Mouse (Mus musculus): ENCODE results near the gene Ccnd3. TPM values are rescaled to one million over a fixed set of nuclear protein-coding genes. Genes with fewer than 3 reads are reported as not detected.
"Not testable (repeated sequence)": the region's sequence is repeated elsewhere in the genome, so short reads cannot be mapped to it uniquely, and the experiment has no call there.

The Ccnd3 gene
- total RNA-seq, 2 experiments from 2014 or later, result 93.8 to 126 TPM

GRCm38 (mm10) chr17:47602289-47602688 lies 97.4 kb downstream of the Ccnd3 start:
- intact Hi-C loops (cut with DNase I), result loop anchor here (10.0 kb wide), 1 partner anchor 197 kb away; the partner anchor contains the start of gene Guca1a
- no peak for DNase-seq

DNA sequence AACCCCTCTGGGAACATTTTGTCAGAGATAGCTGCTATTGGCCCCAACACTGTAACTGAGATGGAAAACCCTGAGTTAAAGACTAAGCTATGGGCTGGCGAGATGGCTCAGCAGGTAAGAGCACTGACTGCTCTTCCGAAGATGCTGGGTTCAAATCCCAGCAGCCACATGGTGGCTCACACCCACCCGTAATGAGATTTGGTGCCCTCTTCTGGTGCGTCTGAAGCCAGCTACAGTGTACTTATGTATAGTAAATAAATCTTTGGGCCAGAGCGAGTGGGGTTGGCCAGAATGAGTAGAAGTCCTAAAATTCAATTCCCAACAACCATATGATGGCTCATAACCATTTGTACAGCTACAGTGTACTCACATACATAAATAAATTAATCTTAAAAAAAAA lies 101.4 kb downstream of the Ccnd3 start:
- intact Hi-C loops (cut with DNase I), result loop anchor here (10.0 kb wide), 1 partner anchor 201 kb away; the partner anchor contains the start of gene Guca1a
- DNase-seq, result peak in 1 of 2 experiments; percentile 36

- intact Hi-C loops (cut with DNase I), result loop anchor here (2.0 to 10.0 kb wide), 2 partner anchors 14 to 204 kb away; partner anchors contain the start of gene Guca1a
- DNase-seq, result no peak
Observed at GRCm38 (mm10) chr17:47609182-47609581, 104.3 kb downstream of the Ccnd3 start.

DNA sequence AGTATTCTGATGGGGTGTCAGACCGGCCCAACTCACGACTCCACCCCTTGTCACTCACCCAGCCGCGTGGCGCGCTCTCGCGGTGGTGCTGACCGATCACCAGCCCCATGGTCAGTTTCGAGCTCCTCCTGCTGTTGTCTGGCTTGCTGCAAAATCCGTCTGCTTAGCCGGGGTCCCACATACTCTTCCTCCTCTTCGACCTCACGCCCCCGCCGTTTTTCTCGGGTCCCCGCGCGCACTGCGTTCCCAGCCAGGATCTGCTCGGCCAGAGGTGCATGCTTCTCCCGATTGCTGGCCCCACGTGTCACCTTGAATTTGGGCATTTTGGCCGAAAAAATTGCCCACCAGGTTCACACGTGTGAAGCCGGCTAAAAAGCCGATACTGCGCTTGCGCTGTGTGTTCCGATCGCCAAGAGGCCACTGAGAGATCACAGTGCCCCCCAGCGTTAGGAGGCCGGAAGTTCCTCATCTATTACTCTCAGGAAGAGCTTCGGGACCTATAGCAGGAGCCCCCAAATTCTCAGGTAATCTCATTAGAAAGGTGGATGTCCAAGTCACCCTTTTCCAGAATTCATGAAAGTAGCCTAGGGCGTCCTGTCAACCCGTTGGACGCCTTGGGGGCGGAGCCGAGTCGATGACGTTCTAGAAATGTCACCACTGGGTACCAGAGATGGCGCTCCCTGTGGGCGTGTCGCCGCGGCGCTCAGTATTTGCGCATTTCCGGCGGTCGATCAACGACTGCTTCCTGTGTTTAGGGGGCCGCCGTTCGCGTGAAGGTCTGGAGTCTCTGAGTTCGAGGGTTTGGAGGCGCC lies 106.2 kb downstream of the Ccnd3 start, which contains the start of the genes Bysl, Med20 and Gm20517:
Gene Bysl, minus strand, starts transcription at position 644 of the 812 bp plus-strand sequence.
Gene Med20, plus strand, starts transcription at position 734 of the 812 bp plus-strand sequence.
Gene Gm20517, plus strand, starts transcription at position 741 of the 812 bp plus-strand sequence.
- DNase-seq, result peak; percentile 95 to 99
- intact Hi-C loops (cut with DNase I), result no loop called here

DNA sequence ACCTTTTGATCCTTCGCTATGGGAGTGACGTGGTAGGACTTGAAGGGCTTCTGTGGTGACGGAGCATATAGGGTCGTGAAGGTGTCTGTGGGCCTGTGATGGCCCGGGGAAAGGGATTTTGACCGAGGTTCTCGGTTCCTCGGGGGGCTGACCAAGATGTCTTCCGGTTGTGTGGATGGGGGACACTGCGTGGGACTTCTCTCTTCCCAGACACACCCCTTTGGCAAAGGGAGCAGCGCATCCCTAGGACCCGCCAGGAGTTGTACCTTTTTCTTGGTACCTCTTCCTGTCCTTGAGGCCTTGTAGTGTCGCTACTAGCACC lies 106.8 kb downstream of the Ccnd3 start:
- no peak for DNase-seq
- intact Hi-C loops (cut with DNase I), result no loop called here

DNA sequence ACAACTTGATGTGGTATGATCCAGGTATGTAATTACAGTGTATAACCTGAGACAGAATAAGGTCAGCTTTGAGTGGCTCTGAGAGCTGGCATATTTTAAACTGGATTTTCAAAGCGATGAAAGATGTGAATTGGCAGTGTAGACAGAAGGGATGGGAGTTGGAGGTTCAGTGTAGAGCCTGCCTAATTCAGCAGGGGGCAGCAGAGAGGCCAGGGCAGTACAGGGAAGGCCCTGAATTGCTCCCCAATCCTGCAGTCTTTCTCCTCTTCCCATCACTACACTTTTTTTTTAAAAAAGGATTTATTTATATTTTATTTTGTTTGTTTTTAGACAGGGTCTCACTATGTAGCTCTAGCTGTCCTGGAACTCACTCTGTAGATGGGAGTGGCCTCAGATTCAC lies 109.2 kb downstream of the Ccnd3 start:
- DNase-seq, result peak; percentile 35 to 53
- intact Hi-C loops (cut with DNase I), result loop anchor here (1.0 kb wide), 1 partner anchor 60 kb away; no protein-coding TSS in a partner anchor

DNA sequence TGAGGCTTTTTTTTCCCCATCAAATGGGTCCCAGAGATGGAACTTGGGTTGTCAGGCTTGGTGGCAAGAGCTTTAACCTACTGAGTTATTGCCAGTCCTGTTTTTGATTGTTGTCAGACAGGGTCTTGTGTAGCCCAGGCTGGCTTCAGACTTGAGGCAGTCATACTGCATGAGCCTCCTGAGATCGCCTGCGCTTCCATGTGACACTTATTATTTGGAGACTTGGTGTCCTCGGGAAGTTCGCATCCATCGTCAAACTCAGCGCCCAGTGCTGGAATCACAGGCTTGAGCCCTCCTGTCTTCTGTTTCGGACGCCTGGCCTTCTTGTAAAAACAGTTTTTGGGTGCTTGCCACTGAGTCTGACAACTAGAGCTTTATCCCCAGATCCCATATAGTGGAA lies 111.3 kb downstream of the Ccnd3 start:
- no peak for DNase-seq
- intact Hi-C loops (cut with DNase I), result no loop called here

DNA sequence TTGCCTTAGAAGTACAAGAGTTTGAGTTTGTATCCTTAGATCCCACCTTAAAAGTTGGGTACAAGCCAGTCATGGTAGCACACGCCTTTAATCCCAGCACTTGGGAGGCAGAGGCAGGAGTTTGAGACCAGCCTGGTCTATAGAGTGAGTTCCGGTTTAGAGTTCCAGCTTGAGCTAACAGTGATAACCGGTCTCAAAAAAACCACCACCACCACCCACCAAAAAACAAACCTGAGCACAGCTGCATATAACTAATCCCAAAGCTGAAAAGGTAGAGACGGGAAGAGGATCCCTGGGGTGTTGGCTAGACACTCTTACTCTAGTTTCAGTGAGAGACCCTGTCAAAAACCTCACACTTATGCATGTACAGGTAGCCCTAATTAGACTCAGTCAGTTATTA lies 111.8 kb downstream of the Ccnd3 start:
- intact Hi-C loops (cut with DNase I), result no loop called here
- DNase-seq, result no peak

DNA sequence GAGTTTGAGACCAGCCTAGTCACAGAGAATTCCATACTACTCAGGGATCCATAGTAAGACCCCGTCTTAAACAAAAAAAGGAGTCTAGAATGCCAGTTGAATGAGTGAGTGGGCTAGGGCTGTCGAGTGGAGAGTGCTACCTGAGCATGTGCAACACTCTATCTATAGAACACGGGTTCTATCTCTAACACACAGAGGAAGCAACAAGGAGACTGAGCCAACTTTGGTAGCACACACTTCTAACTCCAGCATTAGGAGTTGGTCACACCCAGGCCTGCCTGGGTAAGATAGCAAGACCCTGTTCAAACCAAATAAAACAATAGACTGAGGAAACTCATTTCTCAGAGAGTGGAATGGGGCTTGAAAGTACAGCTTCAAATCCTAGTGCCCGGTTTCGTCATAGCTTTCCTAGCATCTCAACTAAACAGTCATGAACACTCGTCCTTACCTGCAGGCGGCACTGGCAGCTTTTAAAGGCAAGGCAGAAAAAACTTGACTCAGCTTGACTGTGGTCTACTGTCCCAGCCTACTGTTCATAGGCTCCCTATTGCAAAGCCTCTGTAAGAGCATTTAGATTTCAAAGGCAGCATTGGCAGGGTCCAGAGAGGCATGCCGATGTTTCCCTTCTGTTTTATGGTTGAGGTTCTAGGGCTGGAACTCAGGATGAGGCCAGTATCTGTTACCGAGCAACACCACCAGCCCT lies 112.9 kb downstream of the Ccnd3 start:
- intact Hi-C loops (cut with DNase I), result no loop called here
- no peak for DNase-seq

DNA sequence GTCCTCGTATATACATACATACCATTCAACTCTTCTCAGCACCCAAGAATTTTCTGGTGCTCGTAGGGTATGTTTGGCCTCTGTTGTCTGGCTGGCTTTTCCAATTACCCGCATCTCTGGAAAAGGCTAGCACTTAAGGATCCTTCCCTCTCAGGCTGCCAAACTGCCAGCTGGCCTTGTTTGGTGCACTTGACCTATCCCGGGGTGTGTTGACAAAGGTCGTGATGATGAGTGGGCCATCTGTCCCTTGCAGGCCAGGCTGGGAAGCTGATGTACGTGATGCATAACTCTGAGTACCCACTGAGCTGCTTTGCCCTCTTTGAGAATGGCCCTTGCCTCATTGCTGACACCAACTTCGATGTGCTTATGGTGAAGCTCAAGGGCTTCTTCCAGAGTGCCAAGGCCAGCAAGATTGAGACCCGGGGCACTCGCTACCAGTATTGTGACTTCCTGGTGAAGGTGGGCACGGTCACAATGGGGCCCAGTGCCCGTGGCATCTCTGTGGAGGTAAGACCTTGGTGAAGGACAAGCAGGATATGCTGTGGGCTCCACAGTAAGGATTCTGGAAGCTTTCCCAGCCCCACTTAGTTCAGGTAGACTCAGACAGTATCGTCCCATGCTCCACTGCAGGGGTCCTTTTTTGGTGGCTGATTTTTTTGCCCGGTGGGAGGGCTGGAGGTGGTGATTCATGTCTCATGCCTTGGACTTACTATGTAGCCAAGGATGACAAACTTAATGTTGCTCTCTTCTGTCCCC lies 113.9 kb downstream of the Ccnd3 start:
- intact Hi-C loops (cut with DNase I), result no loop called here
- no peak for DNase-seq

DNA sequence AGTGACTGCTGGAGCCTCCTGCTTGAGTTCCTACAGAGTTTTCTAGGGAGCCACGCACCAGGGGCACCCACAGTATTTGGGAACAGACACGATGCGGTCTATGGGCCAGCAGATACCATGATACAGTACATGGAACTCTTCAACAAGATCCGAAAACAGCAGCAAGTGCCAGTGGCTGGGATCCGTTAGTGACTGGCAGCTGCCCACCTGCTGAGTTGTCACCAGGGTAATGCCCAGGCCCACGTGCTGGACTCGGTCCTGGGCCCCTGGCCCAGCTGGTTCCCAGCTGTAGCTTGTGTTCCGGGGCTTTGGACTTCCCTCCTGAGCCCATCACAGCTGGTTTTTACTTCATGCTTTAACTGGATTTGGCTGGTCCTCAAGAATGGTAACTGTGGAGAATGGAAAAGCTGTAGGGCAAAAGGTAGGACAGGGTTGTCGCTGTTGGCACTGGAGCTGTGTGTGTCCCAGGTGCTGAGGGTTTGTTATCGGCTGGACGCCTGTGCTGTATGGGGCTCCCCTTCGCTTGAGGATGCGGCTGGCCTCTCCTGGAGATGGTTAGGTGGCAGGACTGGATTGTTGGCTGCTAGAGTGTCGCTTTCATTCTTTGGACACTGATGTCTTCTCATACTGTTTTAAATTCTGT lies 118.2 kb downstream of the Ccnd3 start:
- intact Hi-C loops (cut with DNase I), result no loop called here
- no peak for DNase-seq

- DNase-seq; intact Hi-C loops (cut with DNase I): not testable (repeated sequence)
Observed at GRCm38 (mm10) chr17:47624572-47624971, 119.7 kb downstream of the Ccnd3 start.

- intact Hi-C loops (cut with DNase I), result no loop called here
- DNase-seq, result no peak
Observed at GRCm38 (mm10) chr17:47625088-47625487, 120.2 kb downstream of the Ccnd3 start.

DNA sequence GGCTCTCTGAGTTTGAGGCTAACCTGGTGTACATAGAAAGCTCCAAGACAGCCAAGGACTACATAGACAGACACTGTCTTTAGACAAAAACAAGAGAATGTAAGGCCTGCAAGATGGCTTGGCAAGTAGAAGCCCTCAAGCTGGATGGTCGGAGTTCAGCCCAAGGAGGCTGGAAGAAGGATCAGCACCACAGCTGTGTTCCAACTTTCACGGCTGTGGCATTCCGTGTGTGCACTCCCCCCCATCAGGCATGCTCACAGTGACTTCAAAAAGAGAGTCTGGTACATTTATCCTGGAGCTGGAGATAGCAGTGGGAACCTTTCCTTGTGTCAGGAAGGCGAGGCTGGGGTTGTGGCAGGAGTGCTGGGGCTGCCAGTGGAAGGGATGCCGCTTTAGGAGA lies 121.2 kb downstream of the Ccnd3 start:
- intact Hi-C loops (cut with DNase I), result no loop called here
- DNase-seq, result no peak

- intact Hi-C loops (cut with DNase I), result no loop called here
Observed at GRCm38 (mm10) chr17:47627791-47628190, 122.9 kb downstream of the Ccnd3 start.

DNA sequence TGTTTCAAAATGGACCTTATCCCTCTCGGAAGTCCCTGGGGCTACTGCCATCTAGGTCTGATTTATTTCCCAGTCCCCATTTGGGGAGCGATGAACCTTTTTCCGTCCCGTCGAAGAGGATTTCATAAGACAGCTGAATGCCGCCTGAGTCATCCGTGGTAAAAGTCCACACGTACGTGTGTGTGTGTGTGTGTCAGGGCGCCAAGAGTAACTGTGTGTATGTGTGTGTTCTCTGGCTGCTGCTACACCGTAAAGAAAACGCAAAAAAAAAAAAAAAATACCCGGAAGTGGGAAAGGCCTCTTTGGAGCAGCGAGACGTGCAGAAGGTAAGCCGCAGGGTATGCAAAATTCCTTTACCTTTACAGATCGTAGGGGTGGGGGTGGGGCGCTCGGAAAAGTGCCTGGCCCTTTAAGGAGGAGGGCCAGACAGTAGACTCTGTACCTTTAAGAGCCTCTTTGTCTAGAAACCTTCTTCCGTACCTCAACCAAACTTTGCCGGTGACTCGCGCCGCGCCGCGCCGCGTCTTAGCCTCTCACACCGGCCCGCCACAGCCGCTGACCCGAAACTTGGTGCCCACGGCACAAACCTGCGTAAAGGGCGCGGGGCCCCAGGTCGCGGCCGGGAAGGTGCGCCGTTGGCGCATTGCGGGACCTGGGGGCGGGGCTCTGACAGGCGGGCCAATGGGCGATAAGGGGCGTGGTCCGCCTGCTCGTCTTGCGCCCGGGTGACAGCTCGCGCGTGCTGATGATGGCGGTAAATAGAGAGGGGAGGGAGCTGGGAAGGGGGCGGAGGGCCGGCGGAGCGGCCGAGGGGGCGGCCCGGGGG lies 124.2 kb downstream of the Ccnd3 start:
- intact Hi-C loops (cut with DNase I), result no loop called here
- DNase-seq, result peak; percentile 94 to 96

More at GRCm38 (mm10) chr17:47627791-47628190, 122.9 kb downstream of the Ccnd3 start:
- DNase-seq, result no peak

GRCm38 (mm10) chr17:47629717-47630677 lies 125.1 kb downstream of the Ccnd3 start:
- intact Hi-C loops (cut with DNase I), result loop anchor here (5.0 kb wide), 1 partner anchor 47 kb away; no protein-coding TSS in a partner anchor
- DNase-seq, result peak in 1 of 2 experiments; percentile 48

- intact Hi-C loops (cut with DNase I), result loop anchor here (5.0 kb wide), 1 partner anchor 47 kb away; no protein-coding TSS in a partner anchor
- DNase-seq, result no peak
Observed at GRCm38 (mm10) chr17:47630678-47631065, 125.8 kb downstream of the Ccnd3 start, which contains the start of gene Usp49. TSS of gene Usp49 (plus strand) at chr17:47630690.
